Mouse (Mus musculus) limb, embryonic 13.5 days (tissue): ENCODE data around the gene Kctd11. TPM values are rescaled to one million over a fixed set of nuclear protein-coding genes. Genes with fewer than 3 reads are reported as not detected.
"Not testable (repeated sequence)": the region's sequence is repeated elsewhere in the genome, so short reads cannot be mapped to it uniquely, and the experiment has no call there.

Source experiments
- ATAC-seq: fragments of 200-750 bp; cut with Nextera tagmentation; 2 replicates; pipeline ENCODE4 v1.8.0; 2017; ENCODE audit warnings: low read depth, moderate number of reproducible peaks, moderate TSS enrichment; ENCODE audit not compliant: low FRiP score
- H3K27ac ChIP-seq: fragments of 300-500 bp; sonication (generic); 2 replicates; pipeline ENCODE4 v1.5.1; 2015; ENCODE audit warnings: inconsistent platforms, mild to moderate bottlenecking, moderate library complexity
- H3K27me3 ChIP-seq: fragments of 300-500 bp; sonication (generic); 2 replicates; pipeline ENCODE4 v1.6.1; 2015; ENCODE audit warnings: mild to moderate bottlenecking, inconsistent platforms
- H3K36me3 ChIP-seq: fragments of 300-500 bp; sonication (generic); 2 replicates; pipeline ENCODE4 v1.6.1; 2015; ENCODE audit warnings: inconsistent platforms, mild to moderate bottlenecking, moderate library complexity
- H3K4me1 ChIP-seq: fragments of 300-500 bp; sonication (generic); 2 replicates; pipeline ENCODE4 v1.6.1; 2015; ENCODE audit warnings: inconsistent platforms
- H3K4me2 ChIP-seq: fragments of 300-500 bp; sonication (generic); replicated peaks from 2 replicates; pipeline ENCODE4 v1.6.1; 2015; ENCODE audit warnings: inconsistent platforms, mild to moderate bottlenecking, moderate library complexity
- H3K4me3 ChIP-seq: fragments of 300-500 bp; sonication (generic); 2 replicates; pipeline ENCODE4 v1.5.1; 2015; ENCODE audit warnings: moderate library complexity, mild to moderate bottlenecking, inconsistent platforms
- H3K9ac ChIP-seq: fragments of 300-500 bp; sonication (generic); 2 replicates; pipeline ENCODE4 v1.6.1; 2015; ENCODE audit warnings: mild to moderate bottlenecking, inconsistent platforms
- H3K9me3 ChIP-seq: fragments of 300-500 bp; sonication (generic); 2 replicates; pipeline ENCODE4 v1.6.1; 2016; ENCODE audit warnings: inconsistent platforms
- WGBS: fragments of 180-500 bp; shearing (Covaris S2); methylation state at CpG from one replicate; pipeline ENCODE4 v1.1.7; 2015; 5-methylcytosine and 5-hydroxymethylcytosine counted together
- polyA plus RNA-seq: library from polyadenylated mRNA; unstranded; fragments of >200 nt; fragmentation: Nextera tagmentation; extraction: Ambion mirVana; gene quantifications from 2 replicates; pipeline ENCODE4 v1.2.1, GENCODE M21; 2015

Kctd11 gene
- 4.3 and 4.4 TPM in 2 replicates for polyA plus RNA-seq

DNA sequence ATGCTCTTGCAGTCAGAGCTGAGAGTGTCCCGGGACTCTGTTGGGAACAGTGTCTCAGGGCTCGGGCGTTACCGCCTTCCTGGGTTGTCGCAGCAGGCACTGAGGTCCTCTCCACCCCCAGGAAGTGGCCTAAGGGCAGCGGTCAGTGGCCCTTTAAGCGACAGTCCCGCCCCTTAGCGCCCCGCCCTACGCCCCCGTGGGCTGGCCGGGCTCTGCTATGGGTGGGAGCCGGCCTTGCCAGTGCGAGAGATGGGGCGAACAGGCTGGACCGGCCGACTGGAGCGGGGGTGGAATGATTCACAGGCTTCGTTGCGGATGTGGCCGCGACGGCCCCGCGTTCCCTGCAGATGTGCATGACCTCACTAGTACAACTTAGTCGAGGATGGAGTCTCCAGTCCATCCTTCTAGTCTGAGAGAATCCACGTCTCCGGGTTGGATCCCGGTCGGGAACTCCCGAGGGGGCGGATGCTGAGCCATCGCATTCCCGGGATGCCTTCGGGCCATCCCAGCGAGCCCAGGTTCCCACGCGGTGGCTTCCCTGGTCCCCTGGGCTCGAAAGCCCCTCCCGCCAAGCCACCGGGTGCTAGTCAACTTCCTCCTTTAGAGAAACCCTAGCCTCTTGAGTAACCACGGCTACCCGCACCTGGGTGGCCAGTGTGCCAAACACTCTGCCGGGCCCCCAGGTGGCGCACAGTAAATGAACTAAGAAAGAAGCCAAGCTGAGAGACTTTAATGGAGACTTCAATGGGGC, at the start of gene Kctd11:
Gene Kctd11 (minus strand): TSS at position 554 of the 751 bp plus-strand sequence.
- Histone ChIP-seq H3K4me2 (peak within 1 kb of the TSS; percentile 88), H3K9me3 (no peaks in the 10 kb centered on the region), H3K27ac (peak within 1 kb of the TSS; percentile 88), H3K9ac (peak within 1 kb of the TSS; percentile 77), H3K4me3 (peak within 1 kb of the TSS; percentile 56), H3K27me3 (no peaks in the 10 kb centered on the region), H3K36me3 (no peaks in the 10 kb centered on the region), H3K4me1 (peaks cover 41% of the 10 kb centered on the region)
- peak; percentile 88 for ATAC-seq
- under 1% methylated on average over 46 of the region's 46 CpGs for WGBS

- not testable (repeated sequence) for H3K27me3 ChIP-seq, H3K9me3 ChIP-seq, H3K27ac ChIP-seq, ATAC-seq, H3K36me3 ChIP-seq, H3K9ac ChIP-seq, H3K4me3 ChIP-seq, H3K4me2 ChIP-seq
- 85% methylated on average over 8 of the region's 8 CpGs for WGBS
- H3K4me1 ChIP-seq = peaks cover 14% of the 10 kb centered on the region
Measured at GRCm38 (mm10) chr11:69930176-69930575, 49.0 kb upstream of the Kctd11 start.

- no peak for ATAC-seq
- WGBS = 83% methylated on average over 4 of the region's 4 CpGs
- no peak overlapping the region for H3K4me2 ChIP-seq
Measured at GRCm38 (mm10) chr11:69929712-69930111, 48.5 kb upstream of the Kctd11 start.

GRCm38 (mm10) chr11:69927501-69927900, 46.3 kb upstream of the Kctd11 start:
- Histone ChIP-seq H3K36me3 (no peaks in the 10 kb centered on the region), H3K4me2 (no peak overlapping the region), H3K9ac (no peak overlapping the region), H3K27me3 (no peaks in the 10 kb centered on the region), H3K4me1 (peaks cover 5% of the 10 kb centered on the region), H3K4me3 (no peak overlapping the region), H3K27ac (no peak overlapping the region), H3K9me3 (no peaks in the 10 kb centered on the region)
- no peak for ATAC-seq
- WGBS = 97% methylated on average over 2 of the region's 2 CpGs

More at GRCm38 (mm10) chr11:69929712-69930111, 48.5 kb upstream of the Kctd11 start:
- no peaks in the 10 kb centered on the region for H3K9me3 ChIP-seq
- no peak overlapping the region for H3K4me3 ChIP-seq
- no peaks in the 10 kb centered on the region for H3K36me3 ChIP-seq
- no peak overlapping the region for H3K9ac ChIP-seq
- H3K27me3 ChIP-seq = peaks cover 3% of the 10 kb centered on the region; the same call in 1 of the 2 replicates
- no peak overlapping the region for H3K27ac ChIP-seq
- peaks cover 10% of the 10 kb centered on the region for H3K4me1 ChIP-seq

DNA sequence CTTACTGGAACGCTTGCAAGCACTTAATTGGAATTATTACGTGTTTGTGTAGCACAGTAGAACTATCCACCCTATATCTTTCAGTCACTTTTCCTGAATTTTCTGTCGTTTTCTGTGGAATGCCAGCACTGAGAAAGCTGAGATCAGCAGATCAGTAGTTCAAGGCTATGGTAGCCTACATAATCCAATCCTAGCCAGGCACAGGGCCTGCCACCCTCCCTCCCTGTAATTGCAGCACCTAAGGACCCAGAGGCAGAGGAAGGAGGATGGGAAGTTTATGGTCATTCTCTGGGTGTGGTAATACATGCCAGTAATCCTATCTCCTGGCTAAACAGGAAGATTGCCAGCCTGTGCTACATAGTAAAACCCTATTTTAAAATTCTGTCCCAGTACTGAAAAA, 41.6 kb upstream of the Kctd11 start:
- H3K4me3 ChIP-seq = peak overlapping the region; percentile 90
- H3K4me2 ChIP-seq = peak overlapping the region; percentile 88
- H3K9me3 ChIP-seq = no peaks in the 10 kb centered on the region
- H3K27ac ChIP-seq = peak overlapping the region; percentile 97; the same call in 1 of the 2 replicates
- peaks cover 18% of the 10 kb centered on the region for H3K36me3 ChIP-seq
- 0 out of 2 replicates have a peak overlapping the region, but pooled peaks have one; percentile 19 for H3K9ac ChIP-seq
- peaks cover 26% of the 10 kb centered on the region for H3K4me1 ChIP-seq
- H3K27me3 ChIP-seq = no peaks in the 10 kb centered on the region
- no peak for ATAC-seq
- WGBS = 59% methylated on average over 3 of the region's 3 CpGs

- Histone ChIP-seq H3K4me1 (peaks cover 26% of the 10 kb centered on the region), H3K9ac (peak overlapping the region; percentile 71), H3K4me2 (peak overlapping the region; percentile 88), H3K27me3 (no peaks in the 10 kb centered on the region), H3K9me3 (no peaks in the 10 kb centered on the region), H3K27ac (peak overlapping the region; percentile 97), H3K4me3 (peak overlapping the region; percentile 90), H3K36me3 (peaks cover 24% of the 10 kb centered on the region)
- WGBS = 3% methylated on average over 12 of the region's 12 CpGs
- ATAC-seq = no peak
Measured at GRCm38 (mm10) chr11:69922012-69922756, 41.0 kb upstream of the Kctd11 start.

DNA sequence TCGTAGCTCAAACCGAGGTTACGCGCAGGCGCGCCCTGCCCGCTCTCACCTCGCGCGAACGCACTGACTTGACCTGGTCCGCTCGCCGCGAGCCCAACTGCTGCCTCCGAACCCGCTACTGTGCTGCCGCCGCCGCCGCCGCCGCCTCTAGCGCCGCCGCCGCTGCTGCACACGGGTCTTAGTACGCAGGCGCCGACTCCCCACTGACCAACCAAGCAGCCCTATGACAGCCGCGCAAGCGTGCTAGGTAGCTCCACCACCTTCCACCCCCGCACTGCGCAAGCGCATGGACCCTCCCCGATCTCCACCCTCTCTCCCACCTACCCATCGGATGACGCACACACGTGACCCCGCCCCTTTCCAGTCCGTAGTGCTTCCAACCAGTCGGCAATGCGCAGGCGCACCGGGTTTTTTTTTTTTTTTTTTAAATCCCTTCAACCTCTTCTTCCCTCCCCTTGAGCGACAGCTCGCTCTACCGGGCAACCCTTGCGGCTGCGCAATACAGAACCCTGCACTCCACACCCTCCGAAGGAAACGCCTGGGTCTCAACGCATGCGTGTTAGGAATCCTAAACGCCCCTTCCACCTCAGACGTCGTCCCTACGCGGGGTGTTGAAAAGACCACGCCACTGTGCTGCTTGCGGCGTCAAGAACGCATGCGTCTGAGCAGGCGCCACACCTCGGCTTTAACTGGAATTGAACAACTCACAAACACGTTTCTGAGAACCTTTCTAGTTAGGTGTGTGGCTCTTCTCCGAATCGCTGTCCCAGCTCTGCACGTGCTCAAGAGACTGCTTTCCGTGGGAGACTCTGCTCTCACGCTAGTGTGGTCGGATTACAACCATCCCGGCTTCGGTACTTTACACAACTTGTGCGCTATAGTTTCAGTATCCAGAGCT, 40.2 kb upstream of the Kctd11 start, which contains the start of gene Eif5a:
Gene Eif5a (minus strand): TSS at position 845 of the 898 bp plus-strand sequence.
- Histone ChIP-seq H3K4me2 (peak within 1 kb of the TSS; percentile 88), H3K36me3 (peaks cover 32% of the 10 kb centered on the region), H3K27ac (peak within 1 kb of the TSS; percentile 97), H3K9ac (peak within 1 kb of the TSS; percentile 96), H3K4me3 (peak within 1 kb of the TSS; percentile 90), H3K27me3 (no peaks in the 10 kb centered on the region), H3K4me1 (peaks cover 27% of the 10 kb centered on the region), H3K9me3 (no peaks in the 10 kb centered on the region)
- WGBS = under 1% methylated on average over 78 of the region's 78 CpGs
- peak; percentile 96 for ATAC-seq

GRCm38 (mm10) chr11:69920266-69921031, 39.2 kb upstream of the Kctd11 start:
- no peaks in the 10 kb centered on the region for H3K9me3 ChIP-seq
- WGBS = under 1% methylated on average over 58 of the region's 65 CpGs
- peak; percentile 3 for ATAC-seq
- peak overlapping the region; percentile 90 for H3K4me3 ChIP-seq
- H3K36me3 ChIP-seq = peaks cover 41% of the 10 kb centered on the region
- peak overlapping the region; percentile 90 for H3K27ac ChIP-seq
- H3K27me3 ChIP-seq = no peaks in the 10 kb centered on the region
- H3K4me2 ChIP-seq = peak overlapping the region; percentile 88
- H3K4me1 ChIP-seq = peaks cover 36% of the 10 kb centered on the region
- peak overlapping the region; percentile 96 for H3K9ac ChIP-seq

- Histone ChIP-seq H3K27ac (peak overlapping the region; percentile 90), H3K4me2 (peak overlapping the region; percentile 88), H3K9ac (peak overlapping the region; percentile 96), H3K9me3 (no peaks in the 10 kb centered on the region), H3K4me1 (peaks cover 43% of the 10 kb centered on the region), H3K36me3 (peaks cover 48% of the 10 kb centered on the region), H3K4me3 (peak overlapping the region; percentile 90), H3K27me3 (no peaks in the 10 kb centered on the region)
- WGBS = under 1% methylated on average over 17 of the region's 17 CpGs
- no peak for ATAC-seq
Measured at GRCm38 (mm10) chr11:69919661-69920265, 38.6 kb upstream of the Kctd11 start.

- peak overlapping the region; percentile 88 for H3K4me2 ChIP-seq
- H3K27me3 ChIP-seq = no peaks in the 10 kb centered on the region
- WGBS = 81% methylated on average over 9 of the region's 9 CpGs
- peak overlapping the region; percentile 96; the same call in 1 of the 2 replicates for H3K9ac ChIP-seq
- peaks cover 46% of the 10 kb centered on the region for H3K4me1 ChIP-seq
- ATAC-seq = no peak
- peaks cover 49% of the 10 kb centered on the region for H3K36me3 ChIP-seq
- H3K9me3 ChIP-seq = no peaks in the 10 kb centered on the region
- H3K4me3 ChIP-seq = peak overlapping the region; percentile 90
- peak overlapping the region; percentile 90 for H3K27ac ChIP-seq
Measured at GRCm38 (mm10) chr11:69919053-69919452, 37.8 kb upstream of the Kctd11 start.
